Mouse (Mus musculus) cerebellum, postnatal 4 days (tissue): ENCODE data around the gene Pcp2.
"Not testable (repeated sequence)": the region's sequence is repeated elsewhere in the genome, so short reads cannot be mapped to it uniquely, and the experiment has no call there.

Source experiments
- DNase-seq, 2 experiments: peaks; one replicate each; pipeline ENCODE4 v3.0.0; 2022; ENCODE audit warnings: low spot score in 2 of 2, mixed read lengths in 1 of 2

Gene Pcp2

DNA sequence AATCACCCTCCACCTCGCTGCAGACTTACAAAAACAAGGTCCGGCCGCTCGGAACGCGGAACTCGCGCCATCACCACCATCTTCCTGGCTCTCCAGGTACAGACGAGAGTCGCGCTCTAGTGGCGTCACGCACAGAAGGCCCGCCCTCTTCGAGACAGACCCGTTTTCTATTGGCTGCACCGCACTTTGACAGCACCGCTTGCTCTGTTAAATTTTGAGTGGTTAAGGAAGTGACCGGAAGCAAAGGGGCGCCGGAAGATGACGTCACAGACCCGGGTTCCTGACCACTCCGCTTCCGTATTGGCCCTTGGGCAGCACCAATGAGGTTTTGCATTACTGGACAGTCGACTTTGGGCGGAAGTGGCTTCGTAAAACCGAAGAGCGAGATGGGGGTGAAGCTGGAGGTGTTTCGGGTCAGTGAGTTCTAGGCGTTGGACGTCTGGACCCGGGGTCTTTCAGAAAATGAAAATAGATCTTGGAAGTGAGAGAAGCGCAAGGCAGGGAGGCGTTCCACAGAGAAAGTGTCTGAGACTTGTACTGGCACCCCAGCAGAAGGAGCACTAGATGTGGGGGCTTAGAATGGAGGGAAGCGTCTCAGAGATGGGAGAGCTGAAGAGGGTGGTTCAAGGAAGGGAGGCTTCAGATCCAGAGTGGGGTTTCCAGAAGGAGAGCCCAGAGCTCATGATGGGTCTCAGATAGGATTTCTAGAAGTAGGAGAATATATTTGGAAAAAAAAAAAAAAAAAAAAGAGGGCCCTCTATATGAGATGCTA is 4.0 kb downstream of the Pcp2 start, which contains the start of the genes Xab2 and Pet100:
Gene Xab2, minus strand, starts transcription at position 118 of the 772 bp plus-strand sequence.
Gene Pet100, plus strand, starts transcription at position 350 of the 772 bp plus-strand sequence.
- peak; percentile 97 to 98 for DNase-seq

DNA sequence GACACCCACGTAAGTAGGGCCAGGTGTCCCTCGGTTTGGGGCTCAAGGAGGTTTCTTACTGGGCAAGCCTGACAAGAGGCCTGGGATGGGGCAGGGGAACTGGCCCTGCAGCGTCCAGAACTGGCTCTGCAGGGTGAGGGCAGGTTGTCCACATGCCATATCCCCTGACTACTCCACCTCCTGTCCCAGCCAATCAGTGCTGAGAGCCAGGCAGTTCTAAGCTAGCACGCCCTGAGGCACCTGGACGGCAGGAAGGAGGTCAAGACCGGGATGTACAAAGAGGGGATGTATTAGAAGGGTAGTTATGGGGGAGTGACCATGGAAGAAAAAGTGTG is 15.6 kb downstream of the Pcp2 start:
- no peak for DNase-seq

DNA sequence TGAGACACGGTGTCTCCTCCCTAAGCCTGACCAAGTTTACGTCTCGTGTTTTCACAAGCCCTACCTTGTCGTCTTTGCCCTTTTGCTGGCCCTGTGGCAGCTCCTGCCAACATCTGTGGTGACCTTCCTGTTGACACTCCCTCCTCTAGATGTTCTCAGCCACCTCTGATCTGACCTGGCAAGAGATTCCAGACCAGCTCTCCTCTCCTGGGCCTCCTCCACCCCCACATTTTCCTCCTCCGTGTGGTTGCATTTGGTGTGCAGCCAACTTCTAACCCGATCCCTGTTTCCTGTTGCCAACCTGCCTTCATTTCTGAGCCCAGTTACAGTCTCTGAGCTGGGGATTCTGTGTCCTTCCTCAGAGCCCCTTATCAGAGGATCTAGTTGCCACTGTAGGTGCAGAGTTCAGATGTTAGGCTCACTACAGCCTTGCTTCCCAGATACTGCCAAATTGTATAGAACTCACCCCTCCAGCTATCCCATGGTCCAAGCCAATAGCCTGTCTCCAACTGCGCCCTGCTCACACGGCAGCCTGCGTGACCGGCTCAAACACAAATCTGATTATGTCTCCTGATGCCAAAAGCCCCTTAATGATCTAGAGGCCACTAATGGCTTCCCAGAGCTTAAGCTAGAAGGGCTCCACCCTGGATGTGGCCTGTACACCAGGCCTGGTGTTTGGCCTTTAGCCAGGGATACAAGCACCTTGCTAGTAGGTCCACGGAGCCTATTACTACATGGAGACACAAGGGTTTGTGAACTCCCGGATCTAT is 16.1 kb downstream of the Pcp2 start:
- DNase-seq: no peak

DNA sequence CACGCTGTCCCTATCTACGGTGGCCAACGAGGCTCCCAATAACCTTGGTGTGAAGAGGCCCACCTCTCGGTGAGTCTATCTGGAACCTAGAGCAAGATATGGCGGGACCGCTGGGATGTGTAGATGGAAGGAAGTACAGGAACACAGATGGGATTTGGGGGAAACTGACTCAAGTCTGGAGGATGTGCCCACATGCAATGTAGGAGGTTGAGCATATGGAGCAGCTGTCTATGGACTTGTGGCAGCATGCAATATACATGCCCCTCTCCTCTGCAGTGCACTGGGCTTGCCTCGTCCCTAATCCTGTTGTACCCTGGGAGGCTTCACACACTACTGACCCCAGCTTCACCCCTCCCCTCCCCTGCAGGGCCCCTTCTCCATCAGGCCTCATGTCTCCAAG is 17.5 kb downstream of the Pcp2 start:
- DNase-seq: no peak

DNA sequence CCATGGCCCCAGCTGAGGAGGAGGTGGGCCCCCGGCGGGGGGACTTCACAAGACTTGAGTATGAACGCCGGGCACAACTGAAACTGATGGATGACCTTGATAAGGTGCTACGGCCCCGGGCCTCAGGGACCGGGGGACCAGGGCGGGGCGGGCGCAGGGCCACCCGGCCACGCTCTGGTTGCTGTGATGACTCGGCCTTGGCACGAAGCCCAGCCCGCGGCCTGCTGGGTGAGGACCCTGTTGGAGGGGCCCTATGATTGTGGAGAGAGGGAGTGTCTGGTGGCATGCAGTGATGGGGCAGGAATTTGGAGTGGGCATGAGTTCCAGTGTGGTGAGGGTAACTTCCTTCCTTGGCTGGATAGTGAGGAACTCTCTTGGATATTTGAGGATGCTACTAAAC is 18.8 kb downstream of the Pcp2 start:
- no peak for DNase-seq

DNA sequence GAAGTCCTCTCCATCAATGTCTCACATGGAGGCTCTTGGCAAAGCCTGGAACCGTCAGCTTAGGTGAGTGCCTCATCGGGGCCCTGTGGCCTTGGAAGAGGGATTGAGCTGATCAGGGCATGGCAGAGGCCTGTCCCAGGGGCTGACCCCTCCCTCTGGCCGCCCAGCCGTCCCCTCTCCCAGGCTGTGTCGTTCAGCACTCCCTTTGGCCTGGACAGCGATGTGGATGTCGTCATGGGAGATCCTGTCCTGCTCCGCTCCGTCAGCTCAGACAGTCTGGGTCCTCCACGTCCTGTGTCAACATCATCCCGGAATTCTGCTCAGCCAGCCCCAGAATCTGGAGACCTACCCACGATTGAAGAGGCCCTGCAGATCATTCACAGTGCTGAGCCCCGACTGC is 21.9 kb downstream of the Pcp2 start:
- DNase-seq: no peak

DNA sequence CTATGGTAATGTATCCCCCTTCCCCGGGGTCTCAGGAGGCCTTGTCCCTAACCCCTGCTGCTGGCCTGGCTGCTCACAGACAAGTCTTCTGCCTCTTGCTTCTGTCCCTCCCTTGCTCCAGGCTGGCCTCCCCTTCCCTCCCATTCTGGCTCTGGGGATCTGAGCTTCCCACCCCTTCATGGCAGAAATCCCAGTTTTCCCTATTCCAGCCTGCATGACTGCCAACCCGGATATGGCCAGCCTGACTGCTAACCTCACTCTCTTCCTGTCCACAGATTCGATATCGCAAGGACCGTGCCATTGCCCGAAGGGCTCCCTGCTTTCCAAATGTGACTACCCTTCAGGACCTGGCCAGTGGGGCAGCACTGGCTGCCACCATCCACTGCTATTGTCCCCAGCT is 24.9 kb downstream of the Pcp2 start:
- no peak for DNase-seq

DNA sequence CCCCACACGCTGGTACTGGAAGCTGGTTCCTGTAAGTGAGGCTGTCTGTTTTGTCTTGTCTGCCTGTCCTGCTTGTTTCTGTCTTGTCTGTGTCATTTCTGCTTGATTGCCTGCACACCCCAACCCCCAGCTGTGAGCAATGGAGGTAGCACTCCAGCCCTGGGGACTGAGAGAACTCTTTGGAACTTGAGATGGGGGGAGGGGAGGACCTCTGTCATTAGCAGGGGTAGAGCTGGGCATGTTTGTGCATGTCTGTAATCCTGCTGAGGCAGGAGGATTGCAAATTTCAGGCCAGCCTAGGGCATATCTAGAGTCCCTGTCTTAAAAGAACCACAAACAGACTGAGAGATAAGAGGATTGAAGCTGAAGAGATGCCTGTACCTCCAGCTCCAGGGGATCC is 26.1 kb downstream of the Pcp2 start:
- no peak for DNase-seq

DNA sequence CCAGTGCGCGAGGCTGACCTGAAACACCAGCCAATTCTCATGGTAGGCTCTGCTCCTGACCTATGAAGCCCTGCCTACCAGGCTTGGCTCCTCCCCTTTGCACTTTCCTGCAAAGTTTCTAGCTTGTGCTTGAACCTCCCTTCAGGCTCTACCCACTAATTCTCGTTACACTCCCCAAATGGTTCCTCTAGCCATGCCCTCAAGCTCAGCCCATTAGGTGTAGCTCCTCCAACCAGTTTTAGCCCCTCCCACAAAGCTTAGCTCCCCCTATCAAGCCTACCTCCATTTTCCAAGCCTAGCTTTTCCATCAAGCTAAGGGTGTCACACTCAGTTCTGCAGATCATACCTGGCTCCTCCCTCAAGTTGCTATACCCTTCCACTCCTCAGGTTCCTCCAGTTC is 27.3 kb downstream of the Pcp2 start:
- no peak for DNase-seq

DNA sequence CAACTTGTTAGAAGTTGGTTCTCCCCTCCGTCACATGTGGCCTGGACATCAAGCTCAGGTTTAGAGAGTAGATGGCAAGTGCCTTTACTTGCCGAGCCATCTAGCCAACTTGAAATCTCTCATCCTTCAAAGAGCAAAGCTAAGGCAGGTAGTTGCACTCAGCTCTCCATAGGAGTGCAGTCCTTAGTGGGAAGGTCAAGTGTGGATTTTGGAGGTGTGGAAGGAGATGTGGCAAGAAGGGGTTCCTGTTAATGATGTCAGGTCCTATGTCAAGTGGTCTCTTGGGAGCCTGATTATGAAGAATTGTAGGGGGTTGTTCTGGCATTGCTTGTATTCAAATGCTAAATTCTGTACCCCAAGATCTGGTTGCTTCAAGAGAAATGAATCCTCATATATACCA is 30.9 kb downstream of the Pcp2 start:
- DNase-seq: no peak

DNA sequence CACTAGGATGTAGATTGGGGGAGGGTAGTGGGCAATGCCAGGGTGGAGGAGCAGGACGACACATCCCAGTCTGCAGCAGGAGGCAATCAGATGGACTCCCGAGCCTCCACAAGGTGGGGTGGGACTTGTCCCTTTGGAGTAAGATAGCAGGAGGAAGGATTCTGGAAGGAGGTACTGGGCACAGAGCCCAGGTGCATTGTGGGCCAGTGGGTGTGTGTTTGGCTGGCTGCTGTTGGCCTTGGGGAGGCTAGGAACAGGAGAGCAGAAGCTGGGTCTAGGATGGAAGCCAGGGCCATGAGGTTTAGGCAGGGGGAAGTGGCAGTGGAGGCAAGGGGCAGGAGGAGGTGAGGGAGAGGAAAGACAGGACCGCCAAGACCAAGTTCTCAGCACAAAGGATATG is 31.9 kb downstream of the Pcp2 start:
- no peak for DNase-seq

DNA sequence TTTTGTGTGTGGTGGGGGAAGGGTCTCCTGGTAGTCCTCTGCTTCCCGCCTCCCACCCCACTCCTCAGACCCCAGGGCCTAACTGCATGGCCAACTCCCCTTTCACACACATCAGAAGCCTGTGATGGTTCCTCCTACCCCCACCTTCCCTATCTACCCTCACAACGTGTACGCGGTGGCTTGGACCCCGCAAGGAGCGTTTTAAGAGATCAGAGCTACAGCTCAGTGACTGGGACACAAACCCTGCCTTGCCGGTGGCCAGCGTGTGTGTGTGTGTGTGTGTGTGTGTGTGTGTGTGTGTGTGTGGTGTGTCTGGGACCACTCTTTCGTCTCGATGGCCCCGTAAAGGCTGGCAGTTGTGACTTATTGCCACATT is 37.1 kb downstream of the Pcp2 start:
- no peak for DNase-seq

DNA sequence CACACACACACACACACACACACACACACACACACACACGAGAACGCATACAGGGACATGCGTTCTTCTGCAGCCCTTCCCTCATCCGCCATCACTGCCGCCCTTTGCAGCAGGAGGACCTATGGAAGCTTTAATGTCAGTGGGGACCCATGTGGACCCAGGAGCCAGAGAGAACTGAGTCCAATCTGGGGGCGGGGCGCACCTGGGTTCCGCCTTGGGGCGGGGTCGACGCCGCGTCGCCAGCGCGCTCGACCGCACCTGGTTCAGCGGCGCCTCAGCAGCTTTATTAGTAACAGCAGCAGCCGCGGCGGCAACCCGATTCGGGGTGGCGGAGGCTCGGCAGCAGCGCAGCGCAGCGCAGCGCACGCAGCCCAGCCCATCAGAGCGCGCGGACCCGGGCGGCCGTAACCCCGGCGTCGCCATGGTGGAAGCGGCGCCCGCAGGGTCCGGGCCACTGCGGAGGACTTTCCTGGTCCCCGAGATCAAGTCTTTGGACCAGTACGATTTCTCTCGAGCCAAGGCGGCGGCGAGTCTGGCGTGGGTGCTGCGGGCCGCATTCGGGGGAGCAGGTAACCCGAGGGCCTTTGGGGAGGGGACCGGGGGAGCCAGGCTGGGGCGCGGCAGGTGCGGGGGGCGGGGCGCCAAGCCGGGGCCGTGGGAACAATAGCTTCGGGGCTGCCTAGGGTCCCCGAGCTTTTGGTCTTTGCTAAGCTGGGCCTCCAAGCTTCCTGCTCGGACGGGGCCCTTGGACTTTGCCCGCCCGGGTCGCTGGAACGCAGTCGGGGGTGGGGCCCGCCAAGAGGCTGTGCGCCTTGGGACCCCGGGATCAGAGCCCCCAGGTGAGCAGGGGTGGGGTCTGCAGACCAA is 37.7 kb downstream of the Pcp2 start:
- peak in 1 of 2 experiments; percentile 60 for DNase-seq

DNA sequence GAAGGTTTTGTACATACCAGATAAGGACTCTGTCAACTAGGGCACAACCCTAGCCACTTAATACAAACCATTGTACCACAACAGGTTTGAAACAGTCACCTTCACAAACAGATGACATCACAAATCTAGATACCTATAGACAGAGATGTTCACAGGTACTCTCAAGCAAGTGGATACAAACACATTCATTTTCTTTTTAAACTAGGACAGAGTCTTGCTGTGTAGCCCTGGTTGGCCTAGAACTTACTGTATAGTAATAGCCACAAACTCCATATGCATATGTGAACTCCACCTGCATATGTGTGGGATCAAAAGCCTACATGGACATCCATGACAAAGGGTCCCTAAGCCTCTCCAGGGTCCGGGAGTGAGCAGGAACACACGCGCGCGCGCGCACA is 38.4 kb downstream of the Pcp2 start, which contains the start of gene Camsap3:
Gene Camsap3, plus strand, starts transcription at position 301 of the 398 bp plus-strand sequence.
- DNase-seq: no peak

DNA sequence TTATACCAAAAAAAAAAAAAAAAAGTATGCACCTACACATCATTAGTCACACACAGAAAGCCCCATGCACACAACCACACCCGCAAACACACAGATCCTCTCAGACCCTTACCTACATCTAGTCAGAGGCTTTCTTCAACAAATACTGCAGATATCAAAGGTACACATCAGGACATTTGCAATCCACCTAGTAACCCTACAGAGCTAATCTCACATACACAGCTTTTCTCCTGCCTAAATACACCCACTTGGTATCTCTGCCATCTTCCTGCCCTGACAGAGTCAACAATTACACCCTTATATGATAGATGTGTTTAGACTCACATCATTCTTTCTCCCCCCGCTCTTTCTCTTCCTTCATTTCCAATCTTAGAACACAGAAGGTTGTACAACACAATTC is 38.9 kb downstream of the Pcp2 start:
- DNase-seq: no peak

DNA sequence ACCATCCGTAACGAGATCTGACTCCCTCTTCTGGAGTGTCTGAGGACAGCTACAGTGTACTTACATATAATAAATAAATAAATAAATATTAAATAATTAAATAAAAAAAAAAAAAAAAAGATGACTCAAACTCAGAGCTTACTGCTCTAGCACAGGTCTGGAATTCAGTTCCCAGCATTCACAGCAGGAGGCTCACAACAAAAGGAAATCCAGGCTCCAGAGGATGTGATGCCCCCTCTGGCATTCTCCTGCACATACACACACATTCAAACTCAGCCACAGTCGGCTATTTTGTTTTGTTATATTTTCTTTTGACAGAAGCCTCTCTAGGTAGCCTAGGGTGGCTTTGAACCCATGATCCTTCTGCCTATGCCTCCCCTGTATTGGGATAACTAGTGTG is 43.4 kb downstream of the Pcp2 start:
- not testable (repeated sequence) for DNase-seq

DNA sequence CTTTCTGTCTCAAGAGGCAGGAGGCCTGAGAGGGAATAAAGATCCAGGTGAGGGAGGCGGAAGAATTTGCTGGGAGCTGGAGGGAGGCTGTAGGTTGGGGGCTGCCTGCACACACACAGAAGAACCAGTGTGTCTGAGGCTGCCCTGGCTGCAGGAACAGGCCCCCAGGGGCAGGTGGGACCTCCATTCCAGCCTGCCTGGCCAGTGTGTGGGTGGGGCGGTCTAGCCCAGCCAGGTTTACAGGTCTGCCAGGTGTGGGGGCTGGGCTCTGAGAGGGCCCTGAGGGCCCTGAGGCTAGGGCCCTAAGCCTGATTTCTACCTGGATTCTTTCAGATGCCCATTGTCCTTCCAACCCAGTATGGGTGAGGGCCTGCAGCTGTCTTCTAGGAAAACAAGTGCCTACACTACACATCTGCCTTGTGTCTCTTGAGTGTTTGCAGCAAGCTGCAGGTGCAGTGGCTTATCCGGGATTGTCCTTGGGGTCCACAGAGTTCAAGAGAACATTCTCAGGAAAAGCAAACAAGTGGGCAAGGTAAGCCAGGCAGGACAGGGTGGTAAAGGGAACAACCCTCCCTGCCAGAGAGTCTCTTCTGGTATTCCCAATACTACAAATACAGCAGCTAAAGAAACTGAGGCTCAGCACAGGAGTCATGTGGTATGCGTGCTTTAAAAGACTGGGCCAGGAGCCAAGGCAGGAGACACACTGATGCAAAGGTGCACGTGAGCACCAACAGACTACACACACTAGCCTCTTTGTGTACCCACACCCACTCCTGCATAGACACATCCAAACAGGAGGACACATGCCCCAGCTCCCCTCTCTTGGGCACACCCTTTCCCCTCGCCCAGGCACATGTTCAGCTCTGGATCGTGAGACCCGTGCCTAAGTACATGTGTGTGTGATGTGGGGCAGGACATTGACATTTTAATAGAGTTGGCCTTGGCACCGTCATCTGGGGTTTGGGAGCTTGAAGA is 45.7 kb downstream of the Pcp2 start:
- no peak for DNase-seq

DNA sequence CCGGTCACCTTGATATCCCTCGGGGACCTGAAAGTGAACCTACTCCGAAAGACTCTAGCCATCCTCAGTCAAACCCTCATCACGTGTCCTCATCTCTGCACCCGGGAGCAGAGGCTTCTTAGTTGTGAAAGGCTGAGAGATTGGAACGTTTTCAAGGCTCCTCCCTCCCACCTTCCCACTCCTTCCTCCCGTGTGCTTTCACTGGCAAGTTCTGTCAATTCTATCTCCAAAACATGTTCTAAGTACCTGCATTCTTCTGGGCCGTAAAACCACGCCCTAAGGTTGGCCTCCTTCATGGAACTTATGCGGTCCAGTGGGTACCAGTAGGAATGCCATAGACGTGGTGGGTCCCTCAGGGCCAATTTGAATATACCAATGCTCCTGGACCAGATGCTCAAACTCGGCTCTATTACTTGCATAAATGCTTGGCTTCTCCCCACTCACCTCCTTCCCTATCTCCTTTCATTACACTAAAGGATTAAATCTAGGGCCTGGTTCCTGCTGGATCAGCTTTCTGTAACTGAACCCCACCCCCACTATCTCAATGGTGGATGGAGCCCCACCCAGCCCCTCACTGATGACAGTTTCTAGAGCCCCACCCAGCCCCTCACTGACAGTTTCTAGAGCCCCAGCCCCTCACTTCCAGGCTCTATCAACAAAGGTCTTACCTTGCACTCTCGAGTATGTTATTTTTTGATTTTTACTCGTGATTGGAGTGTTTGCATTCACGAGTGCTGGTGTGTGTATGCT is 49.0 kb downstream of the Pcp2 start:
- no peak for DNase-seq

DNA sequence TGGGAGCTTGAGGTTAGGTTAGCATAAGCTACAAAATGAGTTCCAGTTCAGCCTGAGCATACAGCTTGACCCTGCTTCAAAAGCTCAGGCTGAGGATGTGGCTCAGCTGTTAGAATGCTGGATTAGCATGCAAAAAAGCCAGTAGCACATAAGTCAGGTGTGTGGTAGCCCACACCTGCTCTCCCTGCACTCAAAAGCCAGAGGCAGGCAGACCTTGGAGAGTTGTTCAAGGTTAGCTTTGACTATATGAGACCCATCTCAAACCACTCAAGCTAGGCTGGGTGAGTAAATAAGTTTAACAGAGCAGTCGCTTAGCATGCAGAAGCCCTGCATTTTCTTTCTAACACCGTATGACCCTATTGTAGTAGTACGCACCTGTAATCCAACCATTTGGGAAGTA is 50.8 kb downstream of the Pcp2 start:
- no peak for DNase-seq
